Mouse (Mus musculus) thymus, adult 18-20 months (tissue): ENCODE results near the gene Hoxd8.

ENCODE experiments used
- DNase-seq, 2 experiments: peaks; one replicate each; pipeline ENCODE4 v3.0.0; 2022; ENCODE audit warnings: mixed read lengths in 2 of 2

Gene Hoxd8

GRCm38 (mm10) chr2:74670632-74671188 lies 33.7 kb upstream of the Hoxd8 start:
- no peak for DNase-seq

- DNase-seq, result no peak
Observed at GRCm38 (mm10) chr2:74671847-74672246, 32.6 kb upstream of the Hoxd8 start.

- DNase-seq, result no peak
Observed at GRCm38 (mm10) chr2:74672481-74673362, 31.7 kb upstream of the Hoxd8 start.

GRCm38 (mm10) chr2:74673835-74674425 lies 30.5 kb upstream of the Hoxd8 start:
- no peak for DNase-seq

- DNase-seq, result no peak
Observed at GRCm38 (mm10) chr2:74674881-74675665, 29.3 kb upstream of the Hoxd8 start, which contains the start of gene Hoxd12. TSS of gene Hoxd12 (plus strand) at chr2:74675013.

DNA sequence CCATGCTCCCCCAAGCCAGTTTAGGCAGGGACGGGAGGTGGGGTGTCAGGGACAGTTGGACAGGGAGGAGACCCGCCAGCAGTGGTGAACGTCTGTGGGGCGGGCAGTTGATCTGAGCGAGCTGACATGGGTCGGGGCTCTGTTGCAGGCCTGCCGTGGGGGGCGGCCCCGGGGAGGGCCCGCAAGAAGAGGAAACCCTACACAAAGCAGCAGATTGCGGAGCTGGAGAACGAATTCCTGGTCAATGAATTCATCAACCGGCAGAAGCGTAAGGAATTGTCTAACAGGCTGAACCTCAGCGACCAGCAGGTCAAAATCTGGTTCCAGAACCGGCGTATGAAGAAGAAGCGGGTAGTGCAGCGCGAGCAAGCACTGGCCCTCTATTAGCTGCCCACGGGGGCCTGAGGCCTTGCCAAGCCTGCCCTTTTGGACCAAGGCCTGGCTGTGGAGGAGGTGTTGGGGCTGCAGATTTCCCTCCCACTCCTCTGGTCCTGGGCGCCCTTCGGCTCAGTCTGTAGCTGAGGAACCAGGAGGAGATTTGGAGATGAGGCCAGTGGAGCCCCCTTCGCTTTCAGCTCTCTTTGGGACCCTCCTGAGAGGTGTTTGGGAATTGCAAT lies 28.6 kb upstream of the Hoxd8 start:
- no peak for DNase-seq

GRCm38 (mm10) chr2:74676376-74677052 lies 27.9 kb upstream of the Hoxd8 start:
- no peak for DNase-seq

DNA sequence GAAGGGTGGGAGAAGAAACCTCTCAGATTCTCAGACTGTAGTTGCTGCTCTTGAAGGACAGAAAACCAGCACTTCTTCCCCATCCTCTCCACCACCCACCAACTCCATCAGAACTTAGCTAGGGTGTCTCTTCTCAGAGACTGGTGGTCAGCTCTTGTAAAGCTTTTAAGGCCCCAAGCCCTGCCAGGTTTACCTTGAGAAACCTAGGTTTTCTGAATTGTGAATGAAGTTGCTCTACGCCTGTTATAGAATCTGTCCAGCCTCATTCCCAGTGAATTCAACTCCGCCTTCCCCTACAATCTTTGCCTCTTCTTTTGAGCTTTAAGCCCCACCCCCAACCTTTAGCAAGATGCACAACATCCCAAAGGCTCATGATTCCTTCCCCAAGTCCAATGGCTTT lies 27.3 kb upstream of the Hoxd8 start:
- DNase-seq, result no peak

GRCm38 (mm10) chr2:74678891-74679595 lies 25.4 kb upstream of the Hoxd8 start, which contains the start of gene Hoxd11:
TSS of gene Hoxd11 (plus strand) at chr2:74679557.
- DNase-seq, result no peak

DNA sequence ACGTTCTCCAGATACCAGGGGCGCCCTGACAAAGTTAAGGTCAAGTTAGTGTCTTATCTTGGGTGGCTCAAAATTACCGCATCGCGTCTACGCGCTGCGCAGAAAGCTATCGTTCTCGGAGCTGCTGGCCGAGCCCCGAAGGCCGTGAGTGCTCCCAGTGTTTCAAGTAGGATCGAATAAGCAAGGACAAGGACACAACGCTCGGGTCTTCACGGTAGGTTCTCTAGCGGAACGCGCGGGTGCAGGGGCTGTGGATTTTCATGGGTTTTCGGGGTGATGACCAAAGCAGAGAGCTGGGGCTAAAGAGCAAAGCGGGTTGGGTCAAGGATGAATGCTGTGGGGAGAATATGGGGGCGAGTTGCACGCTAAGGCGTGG lies 24.8 kb upstream of the Hoxd8 start:
- no peak for DNase-seq

GRCm38 (mm10) chr2:74679980-74680379 lies 24.4 kb upstream of the Hoxd8 start:
- no peak for DNase-seq

GRCm38 (mm10) chr2:74680561-74681398 lies 23.6 kb upstream of the Hoxd8 start:
- DNase-seq, result no peak

GRCm38 (mm10) chr2:74681594-74682531 lies 22.6 kb upstream of the Hoxd8 start:
- DNase-seq, result no peak

GRCm38 (mm10) chr2:74682796-74683195 lies 21.6 kb upstream of the Hoxd8 start:
- no peak for DNase-seq

- no peak for DNase-seq
Observed at GRCm38 (mm10) chr2:74683471-74683951, 20.9 kb upstream of the Hoxd8 start.

DNA sequence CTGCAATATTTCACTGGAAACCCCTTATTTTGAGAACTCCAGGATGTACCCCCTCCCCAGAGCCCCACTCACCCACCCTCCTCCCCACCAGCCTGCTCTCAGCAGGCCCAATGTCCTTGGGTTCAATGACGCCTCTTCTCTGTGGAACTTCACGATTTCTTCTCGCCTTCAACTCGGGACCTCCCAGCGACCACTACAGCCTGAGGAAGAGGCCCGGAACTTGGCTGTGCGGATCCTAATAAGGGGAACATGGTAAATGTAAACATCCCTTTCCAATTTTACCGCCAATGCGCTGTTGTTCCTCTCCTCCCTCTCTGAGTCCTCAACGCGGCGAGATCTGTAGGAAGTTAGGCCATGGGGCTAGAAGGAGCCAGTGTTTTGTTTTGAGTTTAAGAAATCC lies 20.3 kb upstream of the Hoxd8 start:
- no peak for DNase-seq

DNA sequence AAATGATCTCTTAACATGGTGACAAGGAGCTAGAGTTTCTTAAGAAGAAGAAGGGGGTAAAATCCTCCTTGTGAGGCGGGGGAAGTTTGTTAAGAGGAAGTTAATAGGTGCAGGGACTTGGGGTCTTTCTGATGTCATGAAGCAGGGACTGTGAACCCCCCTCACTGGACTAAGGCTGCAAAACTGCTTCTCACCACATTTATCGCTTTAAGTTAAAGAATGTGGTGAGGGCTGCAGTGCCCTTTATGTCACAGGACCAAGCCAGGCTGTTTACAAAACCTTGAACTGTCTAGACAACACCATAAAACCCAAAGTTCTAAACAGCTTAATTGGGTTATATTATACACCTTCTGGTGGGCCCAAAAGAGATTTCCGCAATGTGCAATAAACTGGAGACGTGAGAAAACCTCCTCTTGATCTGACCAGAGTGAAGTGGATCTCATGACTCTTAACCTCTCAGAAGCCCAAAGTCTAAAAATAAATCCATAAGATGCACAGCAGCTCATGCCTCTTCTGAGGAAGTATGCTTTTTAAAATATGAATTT lies 19.3 kb upstream of the Hoxd8 start:
- DNase-seq, result no peak

GRCm38 (mm10) chr2:74686301-74686987 lies 18.0 kb upstream of the Hoxd8 start:
- no peak for DNase-seq
